Mouse (Mus musculus) ovary, postnatal 36 days (tissue): ENCODE measurements around the gene Smim7.

Source experiments
- DNase-seq: peaks from one replicate; pipeline ENCODE4 v3.0.0; 2022; ENCODE audit warnings: low spot score, mixed read lengths

The Smim7 gene

GRCm38 (mm10) chr8:72570633-72571610 is at the start of gene Smim7:
TSS of gene Smim7 (minus strand) at chr8:72571088.
- peak; percentile 96 for DNase-seq

DNA sequence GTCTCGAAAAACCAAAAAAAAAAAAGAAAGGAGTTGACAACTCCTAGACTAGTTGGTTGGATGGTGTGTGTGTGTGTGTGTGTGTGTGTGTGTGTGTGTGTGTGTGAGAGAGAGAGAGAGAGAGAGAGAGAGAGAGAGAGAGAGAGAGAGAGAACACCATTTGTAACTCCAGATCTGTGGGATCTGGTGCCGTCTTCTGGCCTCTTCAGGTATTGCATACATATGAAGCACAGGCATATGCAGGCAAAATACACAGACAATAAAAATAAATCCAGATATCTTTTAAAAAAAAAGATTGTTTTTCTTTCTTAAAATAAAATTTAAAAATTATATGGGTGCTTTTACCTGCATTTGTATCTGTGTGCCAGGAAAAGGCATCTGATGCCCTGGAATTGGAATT is 19.3 kb upstream of the Smim7 start:
- no peak for DNase-seq

- no peak for DNase-seq
These were observed 18.4 kb upstream of the Smim7 start for GRCm38 (mm10) chr8:72589286-72589685.

- no peak for DNase-seq
These were observed 18.0 kb upstream of the Smim7 start for GRCm38 (mm10) chr8:72588865-72589264.

DNA sequence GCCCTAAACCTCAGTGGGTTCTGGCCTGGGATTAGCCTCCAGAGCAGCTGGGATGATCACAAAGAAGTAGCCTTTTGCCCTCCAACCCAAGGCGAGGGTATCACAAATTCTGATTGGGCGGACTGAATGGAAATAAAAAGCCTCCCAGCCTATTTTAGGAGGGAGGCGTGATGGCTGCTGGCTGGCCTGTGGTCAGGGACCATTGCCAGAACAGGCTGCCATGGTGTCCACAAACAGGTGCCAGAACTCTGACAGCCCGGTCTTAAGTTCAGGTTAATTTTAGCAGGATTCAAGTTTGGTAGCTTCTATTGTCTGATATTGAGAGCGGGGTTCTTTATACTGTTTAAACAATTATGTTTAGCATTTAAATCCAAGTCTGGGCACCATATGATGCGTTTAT is 16.9 kb upstream of the Smim7 start:
- DNase-seq: no peak

GRCm38 (mm10) chr8:72584390-72584789 is 13.5 kb upstream of the Smim7 start:
- DNase-seq: no peak

DNA sequence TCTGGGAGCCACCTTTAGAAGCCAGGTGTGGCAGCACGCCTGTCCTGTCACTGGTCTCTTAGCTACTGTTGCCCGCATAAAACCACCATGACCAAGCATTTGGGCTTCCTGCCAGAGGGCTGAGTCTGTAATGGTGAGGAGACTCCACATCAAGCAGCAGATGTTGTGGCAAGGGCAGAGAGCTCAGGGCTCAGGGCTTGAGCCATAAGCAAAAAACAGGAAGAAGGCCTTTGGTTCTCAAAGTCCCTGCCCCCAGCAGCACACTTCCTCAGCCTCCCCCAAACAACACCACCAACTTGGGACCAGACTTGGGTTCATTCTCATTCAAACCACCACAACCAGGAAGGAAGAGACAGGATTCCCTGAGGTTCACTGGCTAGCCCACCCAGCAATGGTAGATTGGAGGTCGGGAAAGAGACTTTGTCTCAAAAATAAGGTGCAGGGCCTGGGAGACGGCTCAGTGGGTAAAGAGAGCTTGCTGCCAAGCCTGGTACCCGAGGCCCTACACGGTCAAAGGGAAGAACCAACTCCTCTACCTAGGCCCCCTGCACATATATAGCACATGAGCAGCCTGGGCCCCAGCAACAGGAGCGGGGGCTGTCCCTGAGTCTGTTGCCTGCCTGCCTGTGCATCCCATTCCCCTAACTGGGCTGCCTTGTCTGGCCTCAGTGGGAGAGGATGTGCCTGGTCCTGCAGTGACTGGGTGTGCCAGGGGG is 12.3 kb upstream of the Smim7 start:
- DNase-seq: peak; percentile 18

GRCm38 (mm10) chr8:72579374-72579773 is 8.5 kb upstream of the Smim7 start:
- no peak for DNase-seq

- no peak for DNase-seq
These were observed 7.1 kb upstream of the Smim7 start for GRCm38 (mm10) chr8:72577941-72578340.

- no peak for DNase-seq
These were observed 6.4 kb upstream of the Smim7 start for GRCm38 (mm10) chr8:72577266-72577665.

GRCm38 (mm10) chr8:72575915-72576314 is 5.0 kb upstream of the Smim7 start:
- no peak for DNase-seq

GRCm38 (mm10) chr8:72573450-72573849 is 2.6 kb upstream of the Smim7 start:
- DNase-seq: no peak

DNA sequence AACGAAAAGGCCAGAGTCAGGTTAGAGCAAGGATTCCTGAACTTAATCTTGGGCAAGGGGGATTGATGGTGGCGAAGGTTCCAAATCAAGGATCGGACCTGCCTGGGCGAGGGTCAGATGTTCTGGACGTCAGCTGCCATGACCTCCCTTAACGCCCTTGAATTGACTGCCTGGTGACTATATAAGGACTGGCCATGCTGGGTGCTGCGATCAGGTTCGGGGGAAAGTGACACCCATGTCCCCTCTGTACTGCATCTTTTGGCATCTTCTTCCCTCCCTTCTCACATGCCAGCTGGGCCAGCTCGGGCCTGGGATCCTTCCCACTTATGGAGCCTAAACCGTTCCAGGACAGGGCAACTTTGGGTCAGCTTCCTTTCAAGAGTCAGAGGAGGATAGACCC is 1.6 kb upstream of the Smim7 start:
- DNase-seq: no peak

DNA sequence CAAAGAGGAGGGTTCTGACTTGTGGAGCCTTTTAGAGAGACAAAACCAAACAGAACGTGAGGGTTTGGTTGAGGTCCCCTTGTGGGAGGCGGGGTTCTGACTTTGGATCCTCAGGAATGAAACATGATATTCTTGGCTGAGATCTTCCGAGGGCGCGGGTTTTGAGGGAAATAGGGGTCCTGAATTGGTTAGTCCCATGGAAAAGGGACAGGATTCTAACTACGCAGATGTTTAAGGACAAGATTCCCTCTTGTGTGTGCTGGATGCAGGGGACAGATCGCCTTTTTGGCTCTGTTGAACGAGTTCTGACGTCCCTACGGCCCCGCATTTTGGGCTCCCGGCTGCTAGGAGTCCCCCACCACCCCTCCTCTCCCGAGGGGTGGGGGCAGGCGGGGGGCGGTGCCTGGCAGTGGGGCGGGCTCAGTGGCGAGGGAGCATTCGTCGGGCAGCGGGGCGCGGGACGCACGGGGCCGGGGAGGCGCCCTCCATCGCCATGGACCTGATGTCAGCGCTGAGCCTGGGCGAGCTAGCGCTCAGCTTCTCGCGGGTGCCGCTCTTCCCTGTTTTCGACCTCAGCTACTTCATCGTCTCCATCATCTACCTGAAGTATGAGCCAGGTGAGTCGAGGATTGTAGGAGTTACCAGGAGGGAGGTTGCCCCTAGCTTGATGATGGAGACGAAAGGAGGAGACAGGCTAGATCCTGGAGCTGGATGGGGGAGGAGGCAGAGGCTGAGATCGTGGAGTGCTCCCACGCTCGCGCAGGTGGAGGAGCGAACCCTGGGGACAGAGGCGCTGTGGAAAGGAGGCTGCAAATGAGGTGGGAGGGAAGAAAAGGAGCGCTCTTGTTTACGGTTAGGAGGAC is 954 bp upstream of the Smim7 start, which contains the start of gene Tmem38a:
Gene Tmem38a (plus strand): TSS at position 445 of the 863 bp plus-strand sequence.
- DNase-seq: peak; percentile 83

GRCm38 (mm10) chr8:72565970-72566369 is 4.9 kb downstream of the Smim7 start:
- no peak for DNase-seq

- no peak for DNase-seq
These were observed 9.7 kb downstream of the Smim7 start for GRCm38 (mm10) chr8:72561111-72561689.

GRCm38 (mm10) chr8:72555770-72556169 is 15.1 kb downstream of the Smim7 start:
- DNase-seq: no peak

- DNase-seq: no peak
These were observed 21.5 kb downstream of the Smim7 start for GRCm38 (mm10) chr8:72549314-72549892.

GRCm38 (mm10) chr8:72548644-72549313 is 22.1 kb downstream of the Smim7 start:
- no peak for DNase-seq

GRCm38 (mm10) chr8:72547802-72548643 is 22.9 kb downstream of the Smim7 start, which contains the start of gene Med26:
TSS of gene Med26 (minus strand) at chr8:72548270.
- peak; percentile 98 for DNase-seq
